Mouse (Mus musculus) lung, embryonic 15.5 days (tissue): Measurements from ENCODE around the gene Cdk2ap1. TPM values are rescaled to one million over a fixed set of nuclear protein-coding genes. Genes with fewer than 3 reads are reported as not detected.
"Not testable (repeated sequence)": the region's sequence is repeated elsewhere in the genome, so short reads cannot be mapped to it uniquely, and the experiment has no call there.

ENCODE experiments used
- ATAC-seq: fragments of 200-750 bp; cut with Nextera tagmentation; 2 replicates; pipeline ENCODE4 v1.8.0; 2017; ENCODE audit warnings: moderate number of reproducible peaks, borderline replicate concordance; ENCODE audit not compliant: low FRiP score, low TSS enrichment; ENCODE audit errors: extremely low read depth
- H3K27ac ChIP-seq: fragments of 300-500 bp; sonication (generic); 2 replicates; pipeline ENCODE4 v1.5.1; 2015; ENCODE audit warnings: moderate library complexity, mild to moderate bottlenecking, inconsistent platforms
- H3K27me3 ChIP-seq: fragments of 300-500 bp; sonication (generic); 2 replicates; pipeline ENCODE4 v1.6.1; 2015; ENCODE audit warnings: inconsistent platforms
- H3K36me3 ChIP-seq: fragments of 300-500 bp; sonication (generic); 2 replicates; pipeline ENCODE4 v1.6.1; 2015; ENCODE audit warnings: inconsistent platforms
- H3K4me1 ChIP-seq: fragments of 300-500 bp; sonication (generic); 2 replicates; pipeline ENCODE4 v1.6.1; 2015; ENCODE audit warnings: inconsistent platforms
- H3K4me2 ChIP-seq: fragments of 300-500 bp; sonication (generic); 2 replicates; pipeline ENCODE4 v1.6.1; 2015; ENCODE audit warnings: inconsistent platforms, mild to moderate bottlenecking, moderate library complexity
- H3K4me3 ChIP-seq: fragments of 300-500 bp; sonication (generic); 2 replicates; pipeline ENCODE4 v1.5.1; 2015; ENCODE audit warnings: mild to moderate bottlenecking, inconsistent platforms
- H3K9ac ChIP-seq: fragments of 300-500 bp; sonication (generic); 2 replicates; pipeline ENCODE4 v1.6.1; 2015; ENCODE audit warnings: inconsistent platforms
- H3K9me3 ChIP-seq: fragments of 300-500 bp; sonication (generic); 2 replicates; pipeline ENCODE4 v1.6.1; 2016; ENCODE audit warnings: inconsistent platforms
- WGBS: fragments of 180-500 bp; shearing (Covaris S2); methylation state at CpG from one replicate; pipeline ENCODE4 v1.1.7; 2015; 5-methylcytosine and 5-hydroxymethylcytosine counted together
- polyA plus RNA-seq: library from polyadenylated mRNA; unstranded; fragments of >200 nt; fragmentation: Nextera tagmentation; extraction: Ambion mirVana; gene quantifications from 2 replicates; pipeline ENCODE4 v1.2.1, GENCODE M21; 2015

Cdk2ap1 gene
- polyA plus RNA-seq, 1 experiment from 2014 or later, result 118 TPM

- H3K4me2 ChIP-seq, result peak overlapping the region; percentile 87; the same call in 1 of the 2 replicates
Measured at GRCm38 (mm10) chr5:124350350-124350749, 12.5 kb downstream of the Cdk2ap1 start.

GRCm38 (mm10) chr5:124349196-124349595, 13.7 kb downstream of the Cdk2ap1 start:
- WGBS, result 93% methylated on average over 17 of the region's 17 CpGs
- no peaks in the 10 kb centered on the region for H3K9me3 ChIP-seq
- H3K4me1 ChIP-seq, result peaks cover 21% of the 10 kb centered on the region
- no peak overlapping the region for H3K4me2 ChIP-seq
- no peak overlapping the region for H3K4me3 ChIP-seq
- H3K36me3 ChIP-seq, result peaks cover 41% of the 10 kb centered on the region
- H3K9ac ChIP-seq, result no peak overlapping the region
- H3K27me3 ChIP-seq, result no peaks in the 10 kb centered on the region
- no peak for ATAC-seq
- H3K27ac ChIP-seq, result no peak overlapping the region

More at GRCm38 (mm10) chr5:124350350-124350749, 12.5 kb downstream of the Cdk2ap1 start:
- no peaks in the 10 kb centered on the region for H3K9me3 ChIP-seq
- no peak overlapping the region for H3K9ac ChIP-seq
- peaks cover 24% of the 10 kb centered on the region for H3K4me1 ChIP-seq
- no peak overlapping the region for H3K27ac ChIP-seq
- H3K4me3 ChIP-seq, result no peak overlapping the region
- ATAC-seq, result no peak
- H3K36me3 ChIP-seq, result peaks cover 32% of the 10 kb centered on the region
- H3K27me3 ChIP-seq, result no peaks in the 10 kb centered on the region
- WGBS, result 72% methylated on average over 2 of the region's 2 CpGs

DNA sequence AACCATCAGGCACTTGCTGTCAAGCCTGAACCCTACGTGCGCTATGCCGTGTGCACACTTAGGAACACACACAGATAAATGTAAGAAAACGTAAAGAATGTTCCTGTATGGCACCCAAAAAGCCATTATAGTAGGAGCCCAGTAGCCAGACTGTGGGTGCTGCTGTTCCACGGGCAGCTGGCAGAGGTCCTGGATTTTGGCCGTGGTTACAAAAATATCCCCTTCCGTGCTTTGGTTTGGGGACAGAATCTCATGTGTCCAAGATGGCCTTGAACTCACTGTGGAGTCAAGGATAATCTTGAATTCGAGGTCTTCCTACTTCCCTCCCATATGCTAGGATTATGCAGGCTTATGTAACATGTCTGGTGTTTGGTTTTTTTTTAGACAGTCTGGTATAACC, 20.0 kb downstream of the Cdk2ap1 start:
- no peaks in the 10 kb centered on the region for H3K9me3 ChIP-seq
- H3K27me3 ChIP-seq, result no peaks in the 10 kb centered on the region
- no peak overlapping the region for H3K9ac ChIP-seq
- 69% methylated on average over 8 of the region's 8 CpGs for WGBS
- no peak overlapping the region for H3K4me2 ChIP-seq
- peaks cover 13% of the 10 kb centered on the region for H3K4me1 ChIP-seq
- no peak overlapping the region for H3K27ac ChIP-seq
- ATAC-seq, result no peak
- H3K36me3 ChIP-seq, result peaks cover 30% of the 10 kb centered on the region
- H3K4me3 ChIP-seq, result no peak overlapping the region

DNA sequence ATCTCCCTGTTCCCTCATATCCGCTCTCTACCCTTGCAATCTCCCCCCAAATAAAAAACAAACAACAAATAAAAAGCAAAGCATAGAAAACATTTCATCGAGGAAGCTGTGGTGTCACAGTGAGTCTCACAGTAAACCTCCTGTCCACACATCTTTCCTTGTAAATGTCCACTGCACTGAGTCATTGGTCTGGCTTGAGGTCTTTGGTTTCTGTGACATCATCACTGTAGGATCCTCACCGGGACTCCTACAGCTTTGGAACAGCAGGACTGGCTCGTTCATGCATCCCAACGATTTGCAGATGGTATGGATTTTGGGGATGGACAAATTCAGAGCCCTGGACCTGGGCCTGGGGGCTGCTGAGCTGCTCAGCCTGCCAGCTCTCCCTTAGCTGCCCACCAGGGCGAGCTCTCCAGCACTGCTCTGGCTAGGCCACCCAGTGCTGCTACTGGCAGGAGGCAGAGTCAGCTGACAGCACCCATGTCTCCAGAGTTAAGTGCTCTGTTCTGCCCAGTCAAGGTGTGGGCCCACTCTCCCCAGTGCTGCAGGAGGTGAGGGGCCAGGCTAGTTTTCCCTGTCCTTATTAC, 21.0 kb downstream of the Cdk2ap1 start:
- not testable (repeated sequence) for H3K9ac ChIP-seq, H3K27ac ChIP-seq, H3K9me3 ChIP-seq, H3K4me3 ChIP-seq, H3K4me2 ChIP-seq, H3K27me3 ChIP-seq
- peaks cover 23% of the 10 kb centered on the region for H3K4me1 ChIP-seq
- 0 out of 2 replicates have a peak, but pooled peaks have one; percentile 23 for ATAC-seq
- H3K36me3 ChIP-seq, result peaks cover 27% of the 10 kb centered on the region
- 64% methylated on average over 6 of the region's 6 CpGs for WGBS

DNA sequence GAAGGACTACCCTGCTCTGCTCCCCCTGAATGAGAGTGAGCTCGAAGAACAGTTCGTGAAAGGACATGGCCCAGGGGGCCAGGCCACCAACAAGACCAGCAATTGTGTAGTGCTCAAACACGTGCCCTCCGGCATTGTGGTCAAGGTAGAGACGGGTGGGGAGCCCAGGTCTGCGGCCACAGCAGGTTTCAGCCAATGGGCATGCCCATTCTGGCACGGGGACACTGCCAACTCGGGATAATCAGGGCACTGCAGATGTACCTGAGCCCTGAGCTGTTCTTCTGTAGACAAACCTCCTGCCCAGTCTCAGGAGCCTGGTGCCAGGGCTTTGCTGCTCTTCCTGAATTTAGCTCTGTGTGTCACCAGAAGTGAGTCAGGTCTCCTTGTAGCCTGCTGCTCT, 24.1 kb downstream of the Cdk2ap1 start:
- no peak overlapping the region for H3K4me3 ChIP-seq
- ATAC-seq, result no peak

DNA sequence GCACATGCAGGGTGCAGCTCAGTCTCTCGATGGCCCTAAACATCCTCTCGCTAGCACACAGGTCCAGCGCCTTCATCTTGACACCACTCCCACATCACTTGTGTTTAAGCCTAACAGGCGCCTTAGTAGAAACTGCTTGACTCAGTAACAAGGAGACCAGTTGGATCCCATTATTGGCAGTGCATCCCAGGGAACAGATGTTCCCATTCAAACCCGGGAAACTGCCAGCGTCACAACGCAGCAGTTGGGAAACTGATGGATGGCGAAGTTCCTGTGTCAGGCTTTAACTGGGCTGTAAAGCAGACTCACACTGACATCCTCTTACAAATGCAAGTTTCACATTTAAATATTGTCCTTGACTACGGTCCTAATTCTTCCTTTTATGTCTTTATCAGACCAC, 25.0 kb downstream of the Cdk2ap1 start:
- H3K27me3 ChIP-seq, result no peaks in the 10 kb centered on the region
- no peak overlapping the region for H3K4me3 ChIP-seq
- H3K9me3 ChIP-seq, result no peaks in the 10 kb centered on the region
- H3K4me2 ChIP-seq, result 0 out of 2 replicates have a peak overlapping the region, but pooled peaks have one; percentile 6
- no peak overlapping the region for H3K9ac ChIP-seq
- H3K4me1 ChIP-seq, result peaks cover 53% of the 10 kb centered on the region
- 38% methylated on average over 9 of the region's 9 CpGs for WGBS
- H3K27ac ChIP-seq, result peak overlapping the region; percentile 49; the same call in 1 of the 2 replicates
- H3K36me3 ChIP-seq, result 0 out of 2 replicates have a peak, but pooled peaks cover 5% of the 10 kb centered on the region
- peak; percentile 66; the same call in 1 of the 2 replicates for ATAC-seq

More for the DNA sequence above, 24.1 kb downstream of the Cdk2ap1 start:
- no peak overlapping the region for H3K4me2 ChIP-seq
- WGBS, result 91% methylated on average over 8 of the region's 8 CpGs
- peaks cover 45% of the 10 kb centered on the region for H3K4me1 ChIP-seq
- no peak overlapping the region for H3K27ac ChIP-seq
- no peak overlapping the region for H3K9ac ChIP-seq
- H3K36me3 ChIP-seq, result peaks cover 5% of the 10 kb centered on the region; the same call in 1 of the 2 replicates
- no peaks in the 10 kb centered on the region for H3K9me3 ChIP-seq
- H3K27me3 ChIP-seq, result no peaks in the 10 kb centered on the region

- H3K27ac ChIP-seq, result peak overlapping the region; percentile 45; the same call in 1 of the 2 replicates
Measured at GRCm38 (mm10) chr5:124337103-124337502, 25.8 kb downstream of the Cdk2ap1 start.

DNA sequence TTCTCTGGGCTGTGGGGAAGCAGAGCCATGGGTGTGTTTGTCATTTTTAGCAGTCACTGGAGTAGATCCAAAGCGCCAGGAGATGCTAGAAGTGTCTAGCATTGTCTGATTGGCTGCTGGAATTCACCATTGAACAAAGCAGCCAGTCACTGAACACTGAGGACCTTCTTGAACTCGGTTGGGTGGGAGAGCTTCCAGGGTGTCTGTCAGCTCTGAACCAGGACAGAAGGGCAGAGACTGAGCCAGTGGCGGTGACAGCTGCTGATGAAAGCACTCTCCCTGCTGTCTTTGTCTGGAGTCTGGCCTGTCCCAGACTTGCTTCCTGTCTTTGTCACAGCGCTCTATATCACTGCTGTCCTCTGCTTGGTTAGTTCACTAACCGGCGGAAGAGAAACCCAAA, 28.5 kb downstream of the Cdk2ap1 start:
- 25% methylated on average over 6 of the region's 6 CpGs for WGBS
- Histone ChIP-seq H3K9ac (no peak overlapping the region), H3K4me1 (peaks cover 54% of the 10 kb centered on the region), H3K9me3 (no peaks in the 10 kb centered on the region), H3K27me3 (no peaks in the 10 kb centered on the region), H3K4me2 (no peak overlapping the region), H3K27ac (peak overlapping the region; percentile 69), H3K4me3 (no peak overlapping the region), H3K36me3 (no peaks in the 10 kb centered on the region)
- peak; percentile 88 for ATAC-seq

More at GRCm38 (mm10) chr5:124337103-124337502, 25.8 kb downstream of the Cdk2ap1 start:
- no peak overlapping the region for H3K4me3 ChIP-seq
- H3K27me3 ChIP-seq, result no peaks in the 10 kb centered on the region
- ATAC-seq, result no peak
- 0 out of 2 replicates have a peak, but pooled peaks cover 5% of the 10 kb centered on the region for H3K36me3 ChIP-seq
- H3K4me1 ChIP-seq, result peaks cover 53% of the 10 kb centered on the region
- WGBS, result 69% methylated on average over 9 of the region's 9 CpGs
- no peak overlapping the region for H3K4me2 ChIP-seq
- no peaks in the 10 kb centered on the region for H3K9me3 ChIP-seq
- H3K9ac ChIP-seq, result no peak overlapping the region

DNA sequence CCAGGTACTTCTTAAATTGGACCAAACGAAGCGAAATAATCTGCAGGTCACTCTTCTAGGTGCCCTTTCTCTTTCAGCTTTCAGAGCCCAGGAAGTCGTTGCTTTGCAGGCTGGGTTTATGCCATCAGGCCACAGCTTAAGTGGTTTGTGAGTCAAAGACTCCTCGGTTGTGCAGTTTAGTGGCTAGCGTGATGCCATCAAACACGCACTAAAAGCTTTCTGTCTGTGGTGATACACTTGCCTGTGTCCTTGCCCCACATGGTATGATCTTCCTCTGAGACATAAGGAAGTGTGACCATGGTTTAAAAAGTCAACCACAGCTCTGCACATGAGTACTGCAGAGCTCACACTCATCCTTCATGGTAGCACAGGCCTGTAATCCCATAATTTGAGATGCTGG, 32.8 kb downstream of the Cdk2ap1 start:
- WGBS, result 89% methylated on average over 6 of the region's 6 CpGs
- no peak overlapping the region for H3K27ac ChIP-seq
- no peaks in the 10 kb centered on the region for H3K27me3 ChIP-seq
- H3K4me1 ChIP-seq, result peaks cover 43% of the 10 kb centered on the region
- no peaks in the 10 kb centered on the region for H3K9me3 ChIP-seq
- no peak overlapping the region for H3K4me2 ChIP-seq
- ATAC-seq, result no peak
- H3K9ac ChIP-seq, result no peak overlapping the region
- no peak overlapping the region for H3K4me3 ChIP-seq
- no peaks in the 10 kb centered on the region for H3K36me3 ChIP-seq

GRCm38 (mm10) chr5:124327510-124328364, 35.1 kb downstream of the Cdk2ap1 start, which contains the start of the genes Mphosph9 and 2810006K23Rik:
TSS of gene Mphosph9 (minus strand) at chr5:124327972.
TSS of gene 2810006K23Rik (plus strand) at chr5:124328089.
- Histone ChIP-seq H3K27ac (peak within 1 kb of the TSS; percentile 93), H3K9ac (peak within 1 kb of the TSS; percentile 66), H3K4me3 (peak within 1 kb of the TSS; percentile 68), H3K36me3 (peaks cover 11% of the 10 kb centered on the region), H3K27me3 (no peaks in the 10 kb centered on the region), H3K4me2 (peak within 1 kb of the TSS; percentile 81), H3K9me3 (no peaks in the 10 kb centered on the region), H3K4me1 (peaks cover 23% of the 10 kb centered on the region)
- ATAC-seq, result peak; percentile 99
- WGBS, result 0% methylated on average over 71 of the region's 72 CpGs

DNA sequence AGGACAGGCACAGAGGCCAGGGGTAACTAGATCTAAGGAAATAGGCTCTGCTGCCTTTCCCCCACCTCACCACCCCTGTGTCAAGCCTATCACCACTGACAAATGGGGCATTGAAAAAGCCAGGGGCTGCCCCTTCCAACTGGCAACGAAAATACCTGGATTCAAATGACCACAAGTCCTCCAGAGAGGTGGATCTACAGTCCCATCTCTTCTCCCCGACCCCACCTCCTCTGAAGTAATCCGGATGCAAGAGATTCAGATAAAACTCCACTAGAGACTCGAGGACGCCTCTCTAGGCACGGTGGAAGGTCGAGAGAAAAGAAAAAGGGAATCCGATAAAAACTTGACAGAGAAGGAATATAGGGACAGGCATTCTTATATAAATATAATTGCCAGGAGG, 36.1 kb downstream of the Cdk2ap1 start:
- 1% methylated on average over 8 of the region's 8 CpGs for WGBS
- H3K9me3 ChIP-seq, result no peaks in the 10 kb centered on the region
- H3K27ac ChIP-seq, result peak overlapping the region; percentile 93
- H3K9ac ChIP-seq, result peak overlapping the region; percentile 66
- no peaks in the 10 kb centered on the region for H3K27me3 ChIP-seq
- peaks cover 14% of the 10 kb centered on the region for H3K36me3 ChIP-seq
- H3K4me3 ChIP-seq, result peak overlapping the region; percentile 68
- no peak for ATAC-seq
- H3K4me2 ChIP-seq, result peak overlapping the region; percentile 68
- peaks cover 23% of the 10 kb centered on the region for H3K4me1 ChIP-seq

DNA sequence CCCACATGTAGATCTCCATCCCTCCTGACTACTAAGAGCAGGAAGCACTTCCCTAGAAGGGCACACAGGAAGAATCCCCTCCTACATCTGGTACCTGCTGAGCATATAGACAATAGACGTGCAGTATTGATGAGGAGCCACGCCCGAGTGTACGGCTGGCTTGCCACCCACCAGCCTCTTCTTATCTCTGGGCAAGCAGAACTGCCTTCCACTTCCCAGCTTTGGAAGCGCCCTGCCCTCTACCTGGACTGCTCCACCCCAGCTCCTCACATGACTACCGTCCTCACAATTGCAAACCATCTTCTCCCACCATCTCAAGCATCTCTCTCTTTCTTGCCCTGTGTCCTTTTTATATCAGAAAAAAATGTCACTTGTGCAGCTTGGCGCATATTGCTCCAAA, 45.2 kb downstream of the Cdk2ap1 start:
- Histone ChIP-seq H3K9ac (no peak overlapping the region), H3K4me1 (no peaks in the 10 kb centered on the region), H3K36me3 (peaks cover 58% of the 10 kb centered on the region), H3K4me3 (no peak overlapping the region), H3K4me2 (no peak overlapping the region), H3K9me3 (no peaks in the 10 kb centered on the region), H3K27ac (no peak overlapping the region), H3K27me3 (no peaks in the 10 kb centered on the region)
- no peak for ATAC-seq
- WGBS, result 82% methylated on average over 7 of the region's 7 CpGs
